Mouse (Mus musculus) leukemia stem cell, adult 10-12 weeks (primary cell): ENCODE measurements around the gene Ncstn. TPM values are rescaled to one million over a fixed set of nuclear protein-coding genes. Genes with fewer than 3 reads are reported as not detected.

ENCODE experiments used
- polyA plus RNA-seq: library from polyadenylated mRNA; stranded (reverse); fragments of >175 nt; gene quantifications from 2 replicates; pipeline ENCODE4 v1.2.3, GENCODE M21; 2012; ENCODE audit warnings: low replicate concordance

Gene Ncstn
- polyA plus RNA-seq: 3.6 and 8.9 TPM in 2 replicates

GRCm38 (mm10) chr1:172082101-172082898 is at the start of gene Ncstn, which contains the start of gene Copa:
Ncstn (minus strand) TSS chr1:172082795.
Copa (plus strand) TSS chr1:172082529.

GRCm38 (mm10) chr1:172126376-172127347 is 44.1 kb upstream of the Ncstn start, which contains the start of gene Pex19:
Pex19 (plus strand) TSS chr1:172126755.

GRCm38 (mm10) chr1:172057491-172057921 is 25.1 kb downstream of the Ncstn start, which contains the start of gene Nhlh1:
Nhlh1 (minus strand) TSS chr1:172057573.

GRCm38 (mm10) chr1:172028394-172029275 is 54.0 kb downstream of the Ncstn start, which contains the start of gene Vangl2:
Vangl2 (minus strand) TSS chr1:172028444.

Other genes with a start within 250 kb of the Ncstn start
- 0.41 and 1.3 TPM in 2 replicates for gene Cd84, start 243.1 kb downstream of the Ncstn start, polyA plus RNA-seq
- 0.09 TPM in 1 of 2 replicates, not detected in the other for gene Gm10521, start 187.1 kb downstream of the Ncstn start, polyA plus RNA-seq
- gene Slamf6, start 165.3 kb downstream of the Ncstn start, polyA plus RNA-seq: 0.90 and 3.1 TPM in 2 replicates
- 0.93 and 1.9 TPM in 2 replicates for gene Vangl2, start 54.4 kb downstream of the Ncstn start, polyA plus RNA-seq
- 0.14 TPM in 1 of 2 replicates, not detected in the other for gene Nhlh1, start 25.2 kb downstream of the Ncstn start, polyA plus RNA-seq
- gene Copa, start 266 bp downstream of the Ncstn start, polyA plus RNA-seq: 14.1 and 20.1 TPM in 2 replicates
- gene Pex19, start 44.0 kb upstream of the Ncstn start, polyA plus RNA-seq: 6.4 and 23.3 TPM in 2 replicates
- gene Dcaf8, start 65.3 kb upstream of the Ncstn start, polyA plus RNA-seq: 53.7 and 56.5 TPM in 2 replicates
- 5.8 and 19.2 TPM in 2 replicates for gene Pea15a, start 124.0 kb upstream of the Ncstn start, polyA plus RNA-seq
- gene Casq1, start 137.1 kb upstream of the Ncstn start, polyA plus RNA-seq: not detected in 2 replicates
- not detected in 2 replicates for gene Atp1a4, start 175.6 kb upstream of the Ncstn start, polyA plus RNA-seq
- 58.3 and 81.1 TPM in 2 replicates for gene Igsf8, start 178.8 kb upstream of the Ncstn start, polyA plus RNA-seq
- gene Atp1a2, start 215.3 kb upstream of the Ncstn start, polyA plus RNA-seq: not detected in 2 replicates
- gene Kcnj9, start 246.5 kb upstream of the Ncstn start, polyA plus RNA-seq: 0.41 and 0.50 TPM in 2 replicates